ENCODE assay signal across 16 mouse cellular contexts in the genomic region with DNA sequence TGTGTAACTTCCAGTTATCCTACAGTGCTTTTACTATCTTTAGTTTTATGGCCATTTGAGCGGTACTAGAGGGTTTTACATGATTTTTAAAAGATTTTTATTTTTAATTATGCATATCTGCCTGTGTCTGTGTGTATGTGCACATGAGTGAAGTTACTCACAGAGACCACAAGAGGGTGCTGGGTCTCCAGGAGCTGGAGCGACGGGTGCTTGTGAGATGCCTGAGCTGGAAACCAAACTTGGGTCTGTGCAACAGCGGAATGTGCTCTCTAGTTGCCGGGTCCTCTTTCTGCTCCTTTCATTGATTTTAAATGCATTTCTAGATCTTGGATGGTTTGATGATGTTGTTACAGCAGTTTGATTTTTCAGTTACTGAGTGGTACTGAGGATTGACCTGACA. TPM values are rescaled to one million over a fixed set of nuclear protein-coding genes. Genes with fewer than 3 reads are reported as not detected.
DNase-seq lines count a peak whose midpoint lies in the region; ATAC-seq and TF ChIP-seq lines count a peak whose summit lies in the region.
"Had no signal": no experiment of that assay in that cellular context is flagged by ENCODE, and none has a peak within 500 bp of the region (broad histone marks: within the 10 kb centered on the region; RNA-seq: fewer than 3 reads in every experiment).

No protein-coding gene starts in this region.

- no peak for DNase-seq in kidney, adult 2 months
- no peak for DNase-seq in kidney, adult 8-10 months
- DNase-seq in lung, postnatal 36 days: peak; percentile 7
- no peak for DNase-seq in lung, adult 18-20 months
- no peak for DNase-seq in Patski (ENCODE audit: low read depth, low spot score)
- DNase-seq in right cerebral cortex, adult 2 months (ENCODE audit: low spot score in 2 of 2): no peak
- DNase-seq in frontal cortex, postnatal 14 days (ENCODE audit: low spot score in 2 of 2): no peak
- DNase-seq: adrenal gland, adult 2 months; cerebellum, postnatal 25 days; right cerebral cortex, postnatal 14 days had no signal

- no peaks in the 10 kb centered on the region for H3K36me3 ChIP-seq in kidney, adult 2 months (ENCODE audit: control insufficient read depth, insufficient read depth, low read length)
- H3K36me3 ChIP-seq in E14TG2a.4 (ENCODE audit: insufficient read depth, low read length): no peaks in the 10 kb centered on the region
- H3K36me3 ChIP-seq: hindbrain, embryonic 12.5 days; neural tube, embryonic 12.5 days; stomach, embryonic 15.5 days had no signal

- TF ChIP-seq CTCF in kidney, adult 2 months (conservative IDR thresholded peaks at IDR 0.05; ENCODE audit: insufficient read depth, insufficient read length, low read depth, low read length): peak; percentile 16; the same call in 1 of the 2 replicates
- TF ChIP-seq CTCF in E14TG2a.4 (conservative IDR thresholded peaks at IDR 0.05; ENCODE audit: low read length): peak; percentile 67
- peak; percentile 29 for TF ChIP-seq CTCF in Patski (IDR thresholded peaks at IDR 0.05)

- H3K9me3 ChIP-seq in E14TG2a.4 (ENCODE audit: low read length): no peaks in the 10 kb centered on the region
- H3K9me3 ChIP-seq: neural tube, embryonic 12.5 days; stomach, embryonic 15.5 days had no signal

- no peak overlapping the region for H3K27ac ChIP-seq in kidney, adult 2 months (ENCODE audit: insufficient read depth, low read depth, low read length)
- H3K27ac ChIP-seq: hindbrain, embryonic 12.5 days; kidney, postnatal 0 days; neural tube, embryonic 12.5 days; stomach, embryonic 15.5 days had no signal

- WGBS in kidney, adult 2 months: 98% methylated on average over 5 of the region's 5 CpGs

- no peaks in the 10 kb centered on the region for H3K4me1 ChIP-seq in kidney, adult 2 months (ENCODE audit: control insufficient read depth, insufficient read depth, low read length)
- H3K4me1 ChIP-seq in E14TG2a.4 (replicated peaks; ENCODE audit: low read depth, low read length): no peaks in the 10 kb centered on the region
- H3K4me1 ChIP-seq: hindbrain, embryonic 12.5 days; neural tube, embryonic 12.5 days; stomach, embryonic 15.5 days had no signal

- no peak for TF ChIP-seq POLR2A in kidney, adult 2 months (IDR thresholded peaks at IDR 0.05; ENCODE audit: low read depth, low read length)

- no peak overlapping the region for H3K4me3 ChIP-seq in kidney, adult 2 months (ENCODE audit: insufficient read depth, low read depth, low read length)
- H3K4me3 ChIP-seq in E14TG2a.4 (replicated peaks; ENCODE audit: low read length): no peak overlapping the region
- H3K4me3 ChIP-seq: hindbrain, embryonic 12.5 days; neural tube, embryonic 12.5 days; stomach, embryonic 15.5 days had no signal

- ATAC-seq in Patski: no peak
- ATAC-seq: inflammation-experienced regulatory T-cells, adult 6 months had no signal

- no peaks in the 10 kb centered on the region for H3K27me3 ChIP-seq in kidney, adult 2 months (replicated peaks; ENCODE audit: control insufficient read depth, insufficient read depth, low read length)
- no peaks in the 10 kb centered on the region for H3K27me3 ChIP-seq in E14TG2a.4 (ENCODE audit: insufficient read depth, low read length)
- peaks cover 12% of the 10 kb centered on the region for H3K27me3 ChIP-seq in Patski
- H3K27me3 ChIP-seq: hindbrain, embryonic 12.5 days; neural tube, embryonic 12.5 days; stomach, embryonic 15.5 days had no signal

- CTCF ChIA-PET in Patski (lab: Charles Lee): no interaction called here

- POLR2A ChIA-PET in Patski (lab: Charles Lee): no interaction called here

- in situ Hi-C loops in Patski (cut with MboI; ENCODE audit: low pct_unique_long_range_greater_than_20kb): no loop called here

RNA-seq across cellular contexts. Expression of a gene that starts 24.5 kb away (rescaled TPM):
- polyA plus RNA-seq in kidney, adult 2 months (2012; rRNA removed): 0.11 and 0.20 TPM in 2 replicates
- polyA plus RNA-seq in Patski (2021): 6.1 TPM

RNA-seq across cellular contexts. Expression of a gene that starts 59.8 kb away (rescaled TPM):
- 11.3 and 13.5 TPM in 2 replicates for polyA plus RNA-seq in kidney, adult 2 months (2012; rRNA removed)
- polyA plus RNA-seq in Patski (2021): 117 TPM

Comparison
In these comparisons a context has a peak if more than half of its experiments do, and no peak if none do; other contexts are left out.
1. CTCF ChIP-seq: peak in every context shown above with its lines; median percentile 67 in E14TG2a.4; 29 in Patski; 16 in kidney, adult 2 months.